Mouse (Mus musculus) E14TG2a.4 (cell line): ENCODE measurements around the gene Hrh3.
A peak's percentile ranks its signal among the peaks of the same experiment; 100 is the strongest.

Experiments
- H3K27me3 ChIP-seq: 2 replicates; pipeline ENCODE4 v1.6.1; 2014; ENCODE audit warnings: low read length, control low read depth; ENCODE audit not compliant: insufficient read depth
- H3K36me3 ChIP-seq: 2 replicates; pipeline ENCODE4 v1.6.1; 2014; ENCODE audit warnings: low read length, control low read depth; ENCODE audit not compliant: insufficient read depth
- H3K4me1 ChIP-seq: replicated peaks from 2 replicates; pipeline ENCODE4 v1.6.1; 2014; ENCODE audit warnings: low read depth, low read length, control low read depth
- H3K4me3 ChIP-seq: replicated peaks from 2 replicates; pipeline ENCODE4 v1.5.1; 2014; ENCODE audit warnings: mild to moderate bottlenecking, low read length
- H3K9me3 ChIP-seq: 2 replicates; pipeline ENCODE4 v1.6.1; 2014; ENCODE audit warnings: low read length, control low read depth
- CTCF ChIP-seq: conservative IDR thresholded peaks from 2 replicates; pipeline ENCODE4 v1.5.1; 2014; ENCODE audit warnings: low read length
- NANOG ChIP-seq: IDR thresholded peaks from 2 replicates; pipeline ENCODE4 v1.6.1; 2014; ENCODE audit warnings: borderline replicate concordance, low read length, mixed read lengths
- POU5F1 ChIP-seq: IDR thresholded peaks from 2 replicates; pipeline ENCODE4 v1.6.1; 2014; ENCODE audit warnings: low read length, borderline replicate concordance

Hrh3 gene

DNA sequence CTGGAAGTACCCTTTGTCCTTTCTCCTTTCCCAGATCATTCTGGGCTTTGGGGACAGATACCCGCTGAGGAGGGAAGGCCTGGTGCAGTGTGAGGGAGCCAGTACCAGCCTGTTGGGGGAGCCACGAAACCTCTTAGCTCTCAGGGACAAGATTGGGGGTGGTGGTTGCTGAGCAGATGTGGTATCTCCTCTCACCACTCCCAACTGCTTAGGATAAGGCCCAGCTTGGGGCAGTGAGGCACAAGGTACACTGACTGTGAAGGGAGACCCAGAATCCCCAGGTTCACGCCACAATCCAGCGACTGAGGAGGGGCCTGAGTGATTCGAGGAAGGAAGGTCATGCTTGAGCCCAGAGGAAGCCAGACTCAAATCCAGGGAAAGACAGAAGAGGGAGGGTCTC is 6.1 kb downstream of the Hrh3 start:
- H3K4me1 ChIP-seq, result peaks cover 50% of the 10 kb centered on the region
- no peaks in the 10 kb centered on the region for H3K9me3 ChIP-seq
- H3K4me3 ChIP-seq, result peak overlapping the region; percentile 23
- H3K36me3 ChIP-seq, result no peaks in the 10 kb centered on the region
- TF ChIP-seq NANOG (no peak), CTCF (no peak), POU5F1 (no peak)
- H3K27me3 ChIP-seq, result peaks cover 81% of the 10 kb centered on the region

DNA sequence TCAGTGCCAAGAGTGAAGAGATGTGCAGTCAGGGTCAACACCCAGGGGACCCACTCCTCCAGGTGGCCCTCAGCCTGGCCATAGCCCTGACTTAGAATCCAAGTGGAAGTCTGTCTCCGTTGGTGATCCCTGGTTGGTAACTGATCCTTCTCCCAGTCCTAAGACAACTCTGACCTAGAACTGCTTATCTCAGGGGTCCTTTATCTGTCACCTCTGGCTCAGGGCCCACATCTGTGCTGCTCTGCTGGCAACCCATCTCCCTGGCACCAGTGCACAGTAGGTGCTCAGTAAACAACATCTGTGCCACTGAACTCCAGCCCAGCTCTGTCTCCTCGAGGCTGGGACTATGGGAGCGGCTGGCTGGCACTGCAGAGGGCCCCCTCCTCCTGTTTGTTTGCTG is 6.7 kb downstream of the Hrh3 start:
- H3K4me1 ChIP-seq, result peaks cover 44% of the 10 kb centered on the region

DNA sequence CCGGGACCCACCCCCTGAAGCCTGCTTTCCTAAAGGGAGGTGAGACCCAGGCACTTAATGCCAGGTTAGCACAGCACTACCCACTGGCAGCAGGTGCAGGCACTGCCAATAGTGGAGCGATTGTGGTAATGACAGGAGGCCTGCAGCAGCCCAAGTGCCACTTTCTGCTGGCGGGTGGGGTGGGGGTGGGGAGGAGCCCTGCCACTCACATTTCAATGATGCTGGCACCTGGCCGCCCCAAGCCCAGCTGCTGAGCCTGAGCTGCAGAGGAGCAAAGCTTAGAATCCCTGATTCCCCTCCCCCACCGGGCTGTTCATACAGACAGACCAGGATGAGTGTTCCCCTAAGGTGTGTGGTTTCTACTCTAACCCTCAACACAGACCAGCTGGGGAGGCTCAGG is 8.6 kb downstream of the Hrh3 start:
- Histone ChIP-seq H3K36me3 (no peaks in the 10 kb centered on the region), H3K27me3 (peaks cover 58% of the 10 kb centered on the region), H3K4me1 (peaks cover 35% of the 10 kb centered on the region), H3K9me3 (no peaks in the 10 kb centered on the region), H3K4me3 (no peak overlapping the region)
- no peak for TF ChIP-seq NANOG
- TF ChIP-seq POU5F1, result no peak
- TF ChIP-seq CTCF, result no peak

More for the DNA sequence above, 6.7 kb downstream of the Hrh3 start:
- no peaks in the 10 kb centered on the region for H3K9me3 ChIP-seq
- TF ChIP-seq NANOG (no peak), POU5F1 (no peak), CTCF (no peak)
- peaks cover 76% of the 10 kb centered on the region for H3K27me3 ChIP-seq
- no peaks in the 10 kb centered on the region for H3K36me3 ChIP-seq
- H3K4me3 ChIP-seq, result peak overlapping the region; percentile 23

DNA sequence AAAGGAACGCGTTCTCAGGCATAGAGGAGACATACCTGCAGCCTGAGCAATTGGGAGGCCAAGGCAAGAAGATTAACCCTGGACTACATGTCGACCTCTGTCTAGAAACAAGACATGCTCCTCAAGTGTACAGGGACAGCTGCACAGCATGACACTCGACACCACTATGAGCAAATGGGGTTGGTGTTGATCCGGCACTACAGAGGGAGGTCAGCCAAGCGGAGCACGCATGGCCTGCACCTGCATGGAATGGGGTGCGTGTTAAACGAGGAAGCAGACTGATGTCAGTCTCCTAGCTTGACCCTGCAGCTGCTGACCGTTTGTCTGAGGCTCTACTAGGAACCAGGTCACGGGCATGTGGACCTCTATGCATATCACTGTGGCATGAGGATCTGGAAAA is 14.0 kb downstream of the Hrh3 start:
- Histone ChIP-seq H3K36me3 (peaks cover 5% of the 10 kb centered on the region; the same call in 1 of the 2 replicates), H3K4me1 (peaks cover 36% of the 10 kb centered on the region), H3K9me3 (no peaks in the 10 kb centered on the region), H3K4me3 (no peak overlapping the region), H3K27me3 (peaks cover 22% of the 10 kb centered on the region)
- no peak for TF ChIP-seq POU5F1
- TF ChIP-seq NANOG, result no peak
- no peak for TF ChIP-seq CTCF

DNA sequence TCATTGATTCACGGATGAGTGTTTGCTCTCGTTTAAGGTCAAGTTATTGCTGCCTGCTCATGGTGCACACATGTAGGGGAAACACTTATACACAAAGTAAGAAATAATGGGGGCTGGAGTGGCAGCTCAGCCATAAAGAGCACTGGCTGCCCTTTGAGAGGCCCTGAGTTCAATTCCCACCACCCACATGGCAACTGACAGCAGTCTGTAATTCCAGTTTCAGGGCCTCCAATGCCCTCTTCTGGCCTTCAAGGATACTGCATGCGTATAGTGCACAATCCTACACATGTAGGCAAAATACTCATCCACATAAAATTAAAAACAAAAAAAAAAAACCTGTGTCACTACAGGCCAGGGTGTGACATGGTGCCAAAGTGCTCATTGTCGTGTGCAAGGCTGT is 16.8 kb downstream of the Hrh3 start:
- TF ChIP-seq NANOG, result no peak
- TF ChIP-seq CTCF, result peak; percentile 54
- H3K4me3 ChIP-seq, result no peak overlapping the region
- H3K4me1 ChIP-seq, result peaks cover 62% of the 10 kb centered on the region
- H3K9me3 ChIP-seq, result no peaks in the 10 kb centered on the region
- peaks cover 11% of the 10 kb centered on the region for H3K27me3 ChIP-seq
- H3K36me3 ChIP-seq, result peaks cover 25% of the 10 kb centered on the region

DNA sequence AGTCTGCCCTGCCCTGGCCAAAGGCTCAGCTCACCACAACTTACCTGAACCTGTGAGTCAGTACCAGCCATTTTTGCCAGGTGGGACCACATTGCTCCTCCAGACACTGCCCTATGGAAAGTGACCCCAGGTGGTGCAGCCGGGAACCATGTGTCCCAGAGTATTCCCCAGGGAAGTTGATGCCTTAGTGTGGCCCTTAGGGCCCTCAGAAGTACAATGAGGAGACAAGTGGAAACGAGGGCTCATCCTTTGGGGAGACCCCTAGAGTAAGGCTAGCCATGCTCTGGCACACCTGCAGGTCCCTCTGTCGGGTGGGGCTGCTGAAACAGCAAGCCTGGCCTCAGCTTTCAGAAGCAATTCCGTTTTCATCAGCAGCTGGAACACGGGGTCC is 17.7 kb downstream of the Hrh3 start:
- Histone ChIP-seq H3K27me3 (peaks cover 11% of the 10 kb centered on the region), H3K9me3 (no peaks in the 10 kb centered on the region), H3K36me3 (peaks cover 34% of the 10 kb centered on the region), H3K4me1 (peaks cover 70% of the 10 kb centered on the region), H3K4me3 (0 out of 2 replicates have a peak overlapping the region, but pooled peaks have one; percentile 71)
- no peak for TF ChIP-seq NANOG
- TF ChIP-seq POU5F1, result no peak
- no peak for TF ChIP-seq CTCF

DNA sequence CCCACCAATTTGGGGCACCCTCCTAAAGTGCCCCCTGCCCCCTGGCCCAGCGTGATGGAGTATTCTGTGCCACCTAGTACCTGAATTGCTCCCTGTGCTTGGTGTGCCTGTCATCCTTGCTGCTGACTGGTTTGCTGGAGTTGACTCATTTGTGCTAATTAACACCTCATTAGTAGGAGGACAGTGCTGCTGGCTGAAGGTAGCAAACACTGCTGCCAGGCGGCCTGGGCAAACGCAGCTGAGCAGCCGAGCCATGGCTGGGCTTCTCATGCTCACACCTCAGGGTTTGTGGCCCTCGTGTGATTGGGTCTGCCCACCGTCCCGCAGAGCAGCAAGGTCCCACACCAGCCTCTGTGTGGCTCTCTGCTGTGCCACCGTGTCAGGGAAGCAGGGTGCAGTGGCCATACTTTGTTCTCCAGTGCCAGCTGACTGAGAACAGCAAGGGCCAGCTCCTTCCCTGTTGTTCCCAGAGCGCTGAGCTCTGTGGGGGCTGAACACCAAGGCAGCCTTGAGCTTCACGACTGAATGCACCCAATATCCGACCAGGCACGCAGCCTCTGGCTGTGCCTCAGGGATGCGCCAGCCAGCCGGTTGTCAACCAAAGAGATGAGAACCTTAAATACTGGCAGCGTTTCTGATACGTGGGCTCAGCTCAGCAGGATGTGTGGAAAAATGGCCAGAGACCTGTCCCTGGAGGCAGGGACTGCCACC is 18.2 kb downstream of the Hrh3 start:
- Histone ChIP-seq H3K9me3 (no peaks in the 10 kb centered on the region), H3K4me3 (peak overlapping the region; percentile 71), H3K4me1 (peaks cover 75% of the 10 kb centered on the region), H3K36me3 (peaks cover 39% of the 10 kb centered on the region), H3K27me3 (peaks cover 11% of the 10 kb centered on the region)
- TF ChIP-seq POU5F1 (no peak), NANOG (no peak), CTCF (no peak)

DNA sequence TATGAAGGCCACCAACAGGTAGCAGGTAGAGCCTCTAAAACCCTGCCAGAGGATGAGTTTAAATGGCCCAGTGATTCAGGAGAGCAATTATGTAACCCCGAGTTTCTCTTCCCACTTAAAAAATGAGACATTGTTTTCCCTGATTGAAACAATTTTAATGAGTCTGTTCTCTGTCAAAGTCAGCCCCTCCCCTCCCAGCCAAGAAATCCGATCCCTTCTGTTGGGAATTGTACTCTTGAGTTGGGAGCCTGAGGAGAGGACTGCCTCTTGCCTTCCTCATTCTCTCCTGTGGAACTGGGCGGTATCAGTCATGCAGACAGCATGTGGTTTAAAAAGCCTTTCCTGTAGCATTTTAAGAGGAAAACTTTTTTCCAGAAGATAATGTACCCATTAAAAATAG is 19.7 kb downstream of the Hrh3 start:
- TF ChIP-seq NANOG (no peak), POU5F1 (no peak), CTCF (no peak)
- H3K4me1 ChIP-seq, result peaks cover 90% of the 10 kb centered on the region
- no peaks in the 10 kb centered on the region for H3K9me3 ChIP-seq
- H3K4me3 ChIP-seq, result peak overlapping the region; percentile 14
- peaks cover 50% of the 10 kb centered on the region for H3K36me3 ChIP-seq
- no peaks in the 10 kb centered on the region for H3K27me3 ChIP-seq

DNA sequence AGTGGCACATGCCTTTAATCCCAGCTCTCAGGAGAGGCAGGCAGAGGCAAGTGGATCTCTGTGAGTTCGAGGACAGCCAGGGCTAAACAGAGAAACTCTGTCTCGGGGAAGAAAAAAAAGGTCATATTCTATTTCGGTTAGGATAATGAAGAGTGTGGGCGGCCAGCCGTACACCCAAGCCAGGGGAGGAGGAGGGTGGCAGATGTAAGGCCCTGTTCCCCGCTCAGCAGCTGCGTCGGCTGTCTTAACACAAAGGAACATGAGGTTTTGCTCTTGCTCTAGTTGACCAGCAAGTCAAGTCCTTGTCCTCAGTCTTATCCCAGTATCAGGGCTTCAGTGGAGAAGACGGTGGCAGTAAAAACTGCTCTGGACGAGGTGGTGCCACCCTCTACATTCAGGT is 21.2 kb downstream of the Hrh3 start:
- TF ChIP-seq CTCF, result no peak
- no peak for TF ChIP-seq NANOG
- TF ChIP-seq POU5F1, result no peak
- H3K9me3 ChIP-seq, result no peaks in the 10 kb centered on the region
- H3K4me3 ChIP-seq, result no peak overlapping the region
- H3K4me1 ChIP-seq, result peaks cover 94% of the 10 kb centered on the region
- no peaks in the 10 kb centered on the region for H3K27me3 ChIP-seq
- H3K36me3 ChIP-seq, result peaks cover 64% of the 10 kb centered on the region

DNA sequence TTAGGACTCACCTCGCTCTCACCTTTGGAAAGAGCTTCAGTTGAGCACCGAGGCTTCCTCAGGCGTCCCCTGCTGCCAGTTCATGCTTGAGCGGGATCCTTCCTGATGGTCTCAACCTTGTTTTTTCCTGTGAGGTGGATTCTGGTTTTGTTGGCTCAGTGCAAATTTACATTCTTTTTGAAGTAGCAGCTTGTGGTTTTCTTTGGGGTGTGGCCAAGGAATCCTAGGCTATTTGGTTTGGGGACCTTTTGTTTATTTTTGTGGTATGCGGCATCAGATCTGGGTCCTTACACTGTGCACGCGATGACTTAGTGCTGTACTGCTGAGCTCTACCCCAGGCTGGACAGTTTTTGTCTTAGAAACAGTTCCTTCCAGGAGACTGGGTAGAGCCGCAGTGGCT is 23.6 kb downstream of the Hrh3 start:
- H3K4me3 ChIP-seq, result no peak overlapping the region
- no peaks in the 10 kb centered on the region for H3K9me3 ChIP-seq
- H3K4me1 ChIP-seq, result peaks cover 96% of the 10 kb centered on the region
- no peaks in the 10 kb centered on the region for H3K27me3 ChIP-seq
- peaks cover 72% of the 10 kb centered on the region for H3K36me3 ChIP-seq
- TF ChIP-seq CTCF (no peak), NANOG (no peak), POU5F1 (no peak)
